Mouse (Mus musculus) cerebellum, adult 2 months (tissue): ENCODE measurements around the gene Oscp1.

ENCODE experiments used
- CTCF ChIP-seq: fragments of 200-500 bp; IDR thresholded peaks from 2 replicates; pipeline ENCODE4 v1.5.1; 2011; ENCODE audit warnings: low read depth, mild to moderate bottlenecking, control low read depth, low read length, moderate library complexity, borderline replicate concordance; ENCODE audit not compliant: insufficient read depth
- POLR2A ChIP-seq: fragments of 200-500 bp; IDR thresholded peaks from 2 replicates; pipeline ENCODE4 v1.6.1; 2011; ENCODE audit warnings: low read length, control low read depth, borderline replicate concordance; ENCODE audit not compliant: insufficient read depth

- 0 out of 2 replicates have a peak, but pooled peaks have one; percentile 17 for TF ChIP-seq CTCF
- TF ChIP-seq POLR2A: no peak
These were observed 52.2 kb downstream of the Oscp1 start for GRCm38 (mm10) chr4:126110374-126111152.
